Mouse (Mus musculus): ENCODE measurements around the gene Pgam1.
"Not testable (repeated sequence)": the region's sequence is repeated elsewhere in the genome, so short reads cannot be mapped to it uniquely, and the experiment has no call there.

The Pgam1 gene

DNA sequence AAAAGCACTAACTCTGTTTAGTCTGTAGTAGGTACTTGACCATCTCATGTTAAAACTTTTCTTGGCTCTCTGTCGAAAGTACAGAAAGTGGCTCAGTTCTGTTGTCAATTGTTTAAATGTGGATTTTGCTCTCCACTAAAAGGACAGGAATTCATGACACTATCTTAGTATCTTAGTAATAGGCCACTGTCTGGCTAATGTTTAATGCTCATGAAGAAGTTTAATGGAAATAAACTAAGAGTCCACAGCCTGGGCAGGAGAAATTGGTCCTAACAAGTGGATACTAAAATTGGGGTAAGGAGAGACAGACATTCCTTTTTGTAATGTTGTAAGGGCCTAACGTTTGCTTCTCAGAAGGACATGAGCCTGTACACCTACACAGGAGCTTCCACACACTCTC, 1.3 kb upstream of the Pgam1 start:
- no peak for DNase-seq (ENCODE audit: low read depth)

DNA sequence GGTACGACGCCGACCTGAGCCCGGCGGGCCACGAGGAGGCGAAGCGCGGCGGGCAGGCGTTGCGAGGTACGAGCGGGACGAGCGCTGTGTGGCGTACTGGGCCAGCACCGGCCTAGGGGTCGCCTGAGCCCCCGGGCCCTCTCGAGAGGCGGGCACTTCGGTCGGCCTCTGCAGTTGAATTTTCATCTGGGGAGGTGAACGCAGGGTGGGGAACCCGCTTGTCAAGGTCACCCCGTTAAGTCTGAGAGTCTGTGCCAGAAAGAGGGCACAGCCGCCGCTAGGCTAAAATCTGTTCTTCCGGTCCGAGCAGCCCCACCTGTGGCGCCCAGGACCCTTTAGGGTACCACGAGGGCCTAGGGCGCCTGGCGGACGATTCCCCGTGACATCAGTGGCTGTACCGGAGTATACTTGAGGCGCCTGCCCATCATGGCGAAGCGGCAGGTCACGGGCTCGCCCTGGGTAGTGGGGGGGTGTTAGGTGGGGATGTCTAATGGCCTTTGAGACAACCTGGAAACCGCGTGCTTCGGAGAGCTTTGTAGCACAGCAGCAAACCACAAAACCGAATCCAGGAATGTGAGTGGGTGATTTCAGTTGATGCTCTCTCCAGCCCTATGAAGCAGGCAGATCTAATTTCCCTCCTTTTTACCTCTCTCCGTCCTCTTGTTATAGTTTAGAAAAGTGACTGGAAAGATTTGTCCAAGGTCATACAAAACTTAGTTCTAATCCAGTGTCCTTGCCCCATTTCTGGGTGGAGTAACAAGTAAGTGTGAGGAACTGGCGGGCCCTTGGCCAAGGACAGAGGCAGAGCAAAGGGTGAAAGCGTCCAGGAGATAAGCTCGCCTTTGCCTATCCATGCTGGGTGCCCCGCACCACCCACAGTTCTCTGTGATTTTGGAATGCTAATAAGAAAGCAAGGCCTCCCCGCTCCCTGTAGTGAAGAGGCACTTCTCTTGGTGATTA, 678 bp downstream of the Pgam1 start:
- peak; percentile 64 for DNase-seq (ENCODE audit: low read depth)

DNA sequence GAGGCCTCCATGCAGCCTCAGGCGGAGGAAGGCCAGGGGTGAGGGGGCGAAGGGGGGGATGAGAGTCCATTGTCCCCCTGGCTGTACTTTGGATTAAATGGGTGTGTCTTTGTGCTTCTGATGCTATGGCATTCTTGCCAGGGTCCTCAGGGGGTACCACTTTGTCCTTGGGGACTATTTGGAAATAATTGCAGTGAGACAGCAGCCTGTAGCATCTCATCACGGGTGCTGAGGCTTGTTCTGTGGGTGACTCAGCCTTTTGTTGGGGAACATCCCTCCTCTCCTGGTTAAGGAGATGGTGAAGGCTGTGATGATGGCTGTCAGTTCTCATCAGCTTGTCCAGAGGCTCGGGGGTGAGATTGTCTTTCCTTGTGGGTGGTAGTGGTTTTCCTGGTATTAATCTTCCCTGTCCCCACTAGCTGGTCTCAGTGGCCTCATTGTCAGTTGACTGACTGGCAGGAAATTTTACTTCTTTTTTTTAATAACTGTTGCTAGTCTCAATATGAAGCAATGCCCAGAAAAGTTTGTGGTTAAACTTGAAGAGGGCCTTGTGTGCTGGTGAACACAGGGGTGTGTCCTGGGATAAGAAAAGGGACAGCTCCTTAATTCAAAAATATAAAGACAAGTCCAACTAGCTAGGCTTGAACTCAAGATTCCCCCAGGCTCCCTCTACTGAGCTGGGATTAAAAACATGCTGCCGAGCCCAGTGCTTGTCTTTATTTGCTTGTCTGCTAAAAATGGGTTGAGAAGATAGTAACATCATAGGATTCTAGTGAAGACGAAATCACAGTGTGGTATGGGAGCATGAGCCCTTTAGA, 2.3 kb downstream of the Pgam1 start:
- DNase-seq (ENCODE audit: low read depth), result no peak

DNA sequence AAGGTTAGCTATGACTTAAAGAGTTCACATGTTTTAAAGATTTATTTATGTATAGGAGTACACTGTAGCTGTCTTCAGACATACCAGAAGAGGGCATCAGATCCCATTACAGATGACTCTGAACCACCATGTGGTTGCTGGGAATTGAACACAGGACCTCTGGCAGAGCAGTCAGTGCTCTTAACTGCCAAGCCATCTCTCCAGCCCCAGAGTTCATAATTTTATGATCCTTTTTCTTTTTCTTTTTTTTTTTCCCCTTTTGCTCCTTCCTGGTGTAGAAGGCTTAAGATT, 2.8 kb downstream of the Pgam1 start:
- not testable (repeated sequence) for DNase-seq (ENCODE audit: low read depth)

DNA sequence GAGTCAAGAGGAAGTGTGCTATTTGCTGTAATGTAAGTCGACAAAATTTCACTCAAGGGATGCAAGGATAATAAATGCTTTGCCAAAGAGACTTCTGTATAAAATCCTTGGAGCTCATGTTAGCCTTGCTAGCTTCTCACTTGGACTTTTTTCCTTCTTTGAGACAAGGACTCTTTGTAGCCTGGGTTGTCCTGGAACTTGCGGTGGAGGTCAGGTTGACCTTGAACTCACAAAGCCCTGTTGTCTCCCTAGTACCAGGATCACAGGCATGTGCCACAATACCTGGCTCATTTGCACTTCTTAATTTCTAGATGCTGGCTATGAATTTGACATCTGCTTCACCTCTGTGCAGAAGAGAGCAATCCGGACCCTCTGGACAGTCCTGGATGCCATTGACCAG, 3.6 kb downstream of the Pgam1 start:
- no peak for DNase-seq (ENCODE audit: low read depth)

DNA sequence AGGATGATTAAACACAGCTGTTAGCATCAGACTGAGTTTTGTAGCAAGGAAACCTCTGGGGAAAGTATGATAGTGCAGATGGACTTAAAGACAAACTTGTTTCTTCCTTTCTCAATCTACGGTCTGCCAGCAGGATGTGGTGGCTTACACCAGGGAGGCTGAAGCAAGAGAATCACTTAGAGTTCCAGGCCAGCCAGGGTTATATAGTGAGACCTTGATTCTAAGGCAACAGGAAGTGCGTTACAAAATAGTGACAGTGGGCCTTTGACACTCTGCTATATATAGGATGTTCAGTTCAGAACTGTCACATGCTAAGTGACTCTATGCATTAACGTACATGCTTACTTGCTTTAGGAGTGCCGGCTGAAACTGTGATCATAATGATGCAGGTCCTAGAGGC, 5.1 kb downstream of the Pgam1 start:
- DNase-seq (ENCODE audit: low read depth), result peak; percentile 51

DNA sequence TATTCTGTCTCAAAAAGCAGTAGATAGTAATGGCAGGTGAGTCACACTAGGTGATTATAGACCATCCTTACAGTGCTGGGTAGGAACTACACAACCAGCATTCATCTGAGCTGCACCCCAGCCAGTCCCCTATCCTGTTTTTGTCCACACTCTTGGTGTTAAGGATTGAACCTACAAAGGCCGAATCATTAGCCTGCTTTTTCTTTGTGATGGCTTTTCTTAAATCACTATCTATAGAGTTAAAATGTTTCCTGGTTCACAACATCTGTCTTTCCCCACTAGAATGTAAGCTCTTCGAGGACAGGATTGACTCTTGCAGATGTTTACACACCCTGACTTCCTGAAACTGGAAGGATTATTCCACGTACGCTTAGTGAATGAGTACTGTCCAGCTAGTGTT, 7.7 kb downstream of the Pgam1 start:
- DNase-seq (ENCODE audit: low read depth), result no peak

DNA sequence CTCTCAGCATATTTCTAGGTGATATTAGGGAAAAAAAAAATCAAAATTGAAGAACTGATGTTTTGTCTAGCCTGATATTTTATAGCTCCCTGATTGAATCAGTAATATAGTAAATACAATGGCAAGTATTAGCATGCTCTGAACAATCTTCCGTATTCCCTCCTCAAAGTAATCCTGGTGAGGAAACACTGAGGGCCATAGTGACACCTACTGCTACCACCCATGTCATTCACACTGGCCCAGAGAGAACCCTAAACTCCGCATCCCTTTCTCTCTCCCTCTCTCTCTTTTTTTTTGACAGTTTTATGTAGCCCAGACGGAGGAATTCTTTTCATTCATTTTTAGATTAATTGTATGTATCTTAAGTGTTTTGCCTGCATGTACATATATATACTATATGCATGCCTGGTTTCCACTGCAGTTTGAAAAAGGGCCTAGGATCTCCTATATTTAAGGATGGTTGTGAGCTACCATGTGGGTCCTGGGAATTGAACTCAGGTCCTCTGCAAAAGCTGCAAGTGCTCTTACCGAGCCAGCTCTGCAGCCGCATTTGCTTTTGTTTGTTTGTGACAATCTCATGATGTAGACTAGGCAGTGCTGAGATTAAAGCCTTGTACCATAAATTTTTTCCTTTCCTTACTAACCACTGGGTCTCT, 8.8 kb downstream of the Pgam1 start:
- no peak for DNase-seq (ENCODE audit: low read depth)

DNA sequence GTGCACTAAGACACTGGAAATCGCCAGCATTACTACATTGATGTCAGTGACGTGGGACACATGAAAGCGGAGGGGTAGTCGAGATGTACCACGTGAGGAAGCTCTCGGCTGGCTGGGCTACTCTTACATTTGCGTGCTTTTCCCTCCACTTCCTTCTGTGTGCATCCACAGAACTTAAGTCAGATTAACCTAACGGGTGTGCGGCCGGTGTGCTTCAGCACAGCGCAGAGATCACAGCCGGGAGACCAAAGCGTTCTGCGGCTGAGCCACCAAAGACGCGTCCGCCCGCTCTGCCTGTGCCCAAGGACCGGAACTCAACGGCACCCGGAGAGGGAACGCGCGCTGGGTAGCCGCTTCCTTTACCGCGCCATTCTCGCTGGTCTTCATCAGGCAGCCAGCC, 21.0 kb downstream of the Pgam1 start:
- peak; percentile 85 for DNase-seq (ENCODE audit: low read depth)

DNA sequence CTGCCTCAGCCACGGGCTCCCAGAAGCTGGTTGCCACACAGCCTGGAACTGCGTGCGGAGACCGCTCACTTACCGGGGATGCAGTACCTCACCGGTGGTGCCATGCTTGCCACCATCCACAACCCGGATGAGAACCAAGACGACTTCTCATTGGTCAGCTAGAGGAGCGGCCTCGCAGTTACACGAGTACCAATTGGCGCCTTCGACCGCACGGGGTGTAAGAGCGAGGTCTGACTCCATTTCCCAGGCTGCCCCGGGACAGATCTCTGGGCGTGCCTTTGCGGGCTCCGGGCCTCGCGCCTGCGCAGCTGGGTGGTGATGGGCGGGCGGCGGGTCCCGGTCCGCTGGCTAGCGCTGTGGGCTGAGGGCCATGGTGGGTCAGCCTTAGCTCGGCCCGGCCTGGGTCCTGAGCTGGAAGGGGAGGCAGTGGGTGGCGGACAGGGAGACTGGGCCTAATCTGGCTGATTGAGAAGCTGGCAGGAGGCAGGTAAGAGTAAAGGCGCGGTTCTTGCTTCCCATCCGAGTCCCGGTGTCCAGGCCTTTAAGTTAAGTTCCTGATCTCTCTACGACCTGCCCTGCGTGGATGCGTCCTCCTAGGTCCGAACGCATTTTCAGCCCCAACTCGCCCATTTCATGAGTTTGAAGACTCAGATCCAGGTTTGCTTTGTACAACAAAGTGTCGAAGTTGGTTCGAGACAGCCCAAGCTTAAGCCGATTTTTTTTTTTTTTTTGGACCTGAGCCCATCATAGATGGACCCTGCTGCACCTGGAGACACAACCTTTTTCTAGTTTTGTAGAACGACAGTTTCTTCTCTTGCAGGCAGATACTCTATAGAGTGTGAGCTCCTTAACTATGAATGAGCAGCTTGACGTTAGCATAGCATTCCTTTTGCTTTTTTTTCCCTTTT, 21.7 kb downstream of the Pgam1 start, which contains the start of the genes Exosc1 and Zdhhc16:
Gene Exosc1, minus strand, starts transcription at position 245 of the 908 bp plus-strand sequence.
Gene Zdhhc16, plus strand, starts transcription at position 302 of the 908 bp plus-strand sequence.
- DNase-seq (ENCODE audit: low read depth), result peak; percentile 98

DNA sequence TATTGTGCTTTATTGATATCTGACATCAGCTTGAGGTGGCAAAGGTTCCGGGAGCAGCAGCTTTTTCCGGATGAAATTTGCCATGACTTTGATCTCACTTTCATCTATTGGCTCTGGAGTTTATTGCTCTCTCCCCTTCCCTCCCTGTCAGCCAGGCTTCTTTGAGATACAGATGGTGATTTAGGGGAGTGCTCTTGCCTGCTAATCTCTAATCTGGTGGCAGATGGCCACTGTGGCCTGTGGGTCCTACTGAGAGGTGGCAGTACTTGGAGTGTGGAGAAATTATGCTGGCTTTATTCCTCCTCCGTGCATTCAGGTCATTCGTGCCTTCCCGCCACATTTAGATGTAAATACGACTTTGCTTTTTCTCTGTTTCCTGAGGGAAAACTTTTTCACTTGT, 22.4 kb downstream of the Pgam1 start:
- no peak for DNase-seq (ENCODE audit: low read depth)

DNA sequence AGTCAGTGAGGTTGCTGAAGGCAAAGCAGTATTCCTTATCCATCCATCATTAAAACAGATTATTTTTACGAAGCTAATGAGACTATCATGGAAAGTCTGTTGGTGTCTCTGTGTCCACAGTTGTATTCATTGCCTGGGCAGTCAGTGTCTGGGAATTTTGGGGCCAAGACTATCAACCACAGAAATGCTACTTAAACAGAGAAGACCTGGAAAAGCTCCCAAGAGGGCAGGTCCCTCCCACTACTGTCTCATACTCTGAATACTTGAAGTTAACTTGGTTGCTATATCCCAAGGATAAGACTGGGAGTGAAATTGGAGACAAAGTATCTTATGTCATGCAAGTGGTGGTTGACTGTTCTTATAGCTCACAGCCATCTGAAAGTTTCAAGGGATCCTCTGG, 24.2 kb downstream of the Pgam1 start:
- no peak for DNase-seq (ENCODE audit: low read depth)

DNA sequence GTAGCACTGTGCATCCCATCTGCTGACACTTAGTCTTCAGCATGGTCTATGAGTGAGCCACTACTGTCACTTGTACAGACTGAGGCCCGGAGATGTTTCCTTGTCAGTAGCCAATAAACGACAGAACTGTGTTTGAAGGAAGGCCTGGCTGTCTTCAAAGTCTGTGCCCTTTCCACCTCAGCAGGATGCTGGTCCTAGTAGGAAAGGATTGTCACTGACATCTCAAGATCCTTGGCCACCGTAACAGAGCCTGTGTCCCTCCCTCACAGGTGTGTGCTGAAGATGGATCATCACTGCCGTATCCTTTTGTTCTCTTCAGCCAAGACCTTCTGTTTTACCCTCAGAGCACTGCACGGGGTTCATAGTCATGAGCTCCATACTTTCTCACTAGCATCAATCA, 26.8 kb downstream of the Pgam1 start:
- no peak for DNase-seq (ENCODE audit: low read depth)

DNA sequence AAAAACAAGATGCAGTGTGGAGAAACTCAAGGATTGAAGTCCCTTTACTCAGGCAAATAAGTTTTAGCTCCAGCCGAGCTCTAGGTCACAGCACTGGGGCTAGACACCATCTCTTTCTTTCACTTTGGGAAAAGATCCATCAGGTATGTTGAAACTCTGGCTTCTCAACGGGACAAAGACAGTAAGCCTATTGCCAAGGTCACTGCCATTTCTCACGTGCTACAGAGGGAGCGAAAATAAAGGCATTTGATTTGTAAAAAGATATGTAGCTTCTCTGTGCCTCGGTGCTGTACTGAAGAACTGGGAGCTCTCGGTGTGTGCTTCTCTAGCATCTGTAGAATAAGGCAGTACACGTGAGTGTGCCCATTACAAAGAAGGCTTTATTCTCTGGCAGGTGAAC, 32.1 kb downstream of the Pgam1 start:
- DNase-seq (ENCODE audit: low read depth), result no peak

DNA sequence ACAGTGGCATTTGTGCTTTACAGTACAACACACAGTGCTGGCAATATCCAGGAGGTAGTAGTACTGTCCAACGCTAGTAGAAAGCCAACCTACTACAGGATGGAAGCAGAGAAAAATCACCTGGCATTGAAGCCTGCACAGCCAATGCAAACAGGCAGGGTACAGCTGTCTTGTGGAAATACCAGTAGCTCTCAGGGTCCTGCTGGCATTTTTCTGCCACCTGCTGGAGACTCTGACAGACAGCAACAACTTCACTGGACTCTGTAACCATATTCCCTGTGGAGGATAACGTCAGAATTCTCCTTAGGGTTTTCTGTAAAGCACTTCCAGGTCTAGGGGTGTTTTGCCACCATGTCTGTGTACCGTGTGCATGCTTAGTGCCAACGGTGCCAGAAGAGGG, 40.6 kb downstream of the Pgam1 start:
- no peak for DNase-seq (ENCODE audit: low read depth)

DNA sequence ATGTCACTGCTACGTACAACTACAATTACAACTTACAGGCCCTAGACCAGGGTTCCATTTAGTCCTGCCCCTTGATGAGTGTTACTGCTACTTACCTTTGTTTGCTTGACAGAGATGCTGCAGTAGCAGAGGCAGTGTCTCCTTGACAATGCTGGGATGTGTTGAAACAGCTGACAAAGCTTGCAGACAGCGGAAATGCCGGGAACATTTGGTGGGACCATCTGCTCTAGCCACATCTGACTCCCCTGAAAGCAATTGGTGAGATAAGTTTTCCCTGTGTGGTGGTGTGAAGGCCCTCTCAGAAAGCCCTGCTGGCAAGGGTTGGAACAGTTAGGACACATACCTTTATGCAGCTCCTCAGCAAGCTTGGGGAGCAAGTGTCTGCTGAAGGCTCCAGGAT, 41.9 kb downstream of the Pgam1 start:
- no peak for DNase-seq (ENCODE audit: low read depth)

Data from naive thymus-derived CD4-positive, alpha-beta T cell, adult 2 months (primary cell).